Mouse (Mus musculus) C2C12 (cell line): Measurements from ENCODE around the gene Dnal1. TPM values are rescaled to one million over a fixed set of nuclear protein-coding genes. Genes with fewer than 3 reads are reported as not detected.

Source experiments
- H3K27me3 ChIP-seq: one replicate; pipeline ENCODE4 v1.6.1; 2011; ENCODE audit not compliant: control insufficient read depth, insufficient read depth, insufficient read length
- H3K36me3 ChIP-seq: one replicate; pipeline ENCODE4 v1.6.1; 2011; ENCODE audit not compliant: control insufficient read depth, insufficient read depth
- H3K4me3 ChIP-seq: one replicate; pipeline ENCODE4 v1.5.1; 2011; ENCODE audit warnings: mild to moderate bottlenecking, control low read depth; ENCODE audit not compliant: poor library complexity, insufficient read depth, severe bottlenecking
- H3K79me2 ChIP-seq: one replicate; pipeline ENCODE4 v1.6.1; 2011; ENCODE audit not compliant: control insufficient read depth, insufficient read depth
- H3K79me3 ChIP-seq: one replicate; pipeline ENCODE4 v1.6.1; 2011; ENCODE audit warnings: low read depth, control low read depth
- H3ac ChIP-seq: one replicate; pipeline ENCODE3; 2011; ENCODE audit warnings: low read depth; ENCODE audit not compliant: control insufficient read depth, insufficient read length
- CEBPB ChIP-seq: IDR thresholded peaks from one replicate; pipeline ENCODE4 v1.6.1; 2011; ENCODE audit warnings: low read depth, mild to moderate bottlenecking, control low read depth, moderate library complexity
- CTCF ChIP-seq: IDR thresholded peaks from one replicate; pipeline ENCODE4 v1.5.1; 2011; ENCODE audit not compliant: control insufficient read depth, insufficient read depth, insufficient read length
- FOSL1 ChIP-seq: IDR thresholded peaks from one replicate; pipeline ENCODE4 v1.8.0; 2011; ENCODE audit warnings: mild to moderate bottlenecking, low read length; ENCODE audit not compliant: poor library complexity, insufficient read depth, severe bottlenecking
- MAX ChIP-seq: IDR thresholded peaks from one replicate; pipeline ENCODE4 v1.6.1; 2011; ENCODE audit warnings: mild to moderate bottlenecking, control low read depth
- MYOD1 ChIP-seq: IDR thresholded peaks from one replicate; pipeline ENCODE4 v1.6.1; 2011; ENCODE audit warnings: low read depth; ENCODE audit not compliant: control insufficient read depth, insufficient read length
- MYOG ChIP-seq: IDR thresholded peaks from one replicate; pipeline ENCODE4 v1.6.1; 2011; ENCODE audit not compliant: control insufficient read depth, insufficient read length; ENCODE audit errors: extremely low read depth
- USF1 ChIP-seq: IDR thresholded peaks from one replicate; pipeline ENCODE4 v1.6.1; 2011; ENCODE audit warnings: low read depth, mild to moderate bottlenecking, control low read depth, moderate library complexity
- polyA plus RNA-seq: library from polyadenylated mRNA; unstranded; fragments of >200 nt; fragmentation: generic; extraction: Trizol; gene quantifications from one replicate; pipeline ENCODE4 v1.2.1, GENCODE M21; 2012; ENCODE audit warnings: missing spikeins

The Dnal1 gene
- polyA plus RNA-seq, 1 experiment: 4.7 TPM

- H3ac ChIP-seq: no peak overlapping the region
- H3K36me3 ChIP-seq: peaks cover 74% of the 10 kb centered on the region
- H3K79me3 ChIP-seq: no peaks in the 10 kb centered on the region
- no peaks in the 10 kb centered on the region for H3K79me2 ChIP-seq
- no peaks in the 10 kb centered on the region for H3K27me3 ChIP-seq
- H3K4me3 ChIP-seq: no peak overlapping the region
- TF ChIP-seq MYOG (no peak), MAX (no peak), USF1 (no peak), CTCF (no peak)
These were observed 40.8 kb downstream of the Dnal1 start for GRCm38 (mm10) chr12:84154786-84155522.

- no peak for TF ChIP-seq MYOD1
- no peak for TF ChIP-seq CTCF
- no peak for TF ChIP-seq MAX
- TF ChIP-seq CEBPB: no peak
- TF ChIP-seq USF1: no peak
- TF ChIP-seq MYOG: no peak
- TF ChIP-seq FOSL1: no peak
- peaks cover 75% of the 10 kb centered on the region for H3K36me3 ChIP-seq
- no peak overlapping the region for H3K4me3 ChIP-seq
- no peaks in the 10 kb centered on the region for H3K79me2 ChIP-seq
- peaks cover 1% of the 10 kb centered on the region for H3K79me3 ChIP-seq
- no peaks in the 10 kb centered on the region for H3K27me3 ChIP-seq
- H3ac ChIP-seq: no peak overlapping the region
These were observed 41.3 kb downstream of the Dnal1 start for GRCm38 (mm10) chr12:84155523-84155871.

- peaks cover 76% of the 10 kb centered on the region for H3K36me3 ChIP-seq
- TF ChIP-seq MAX (no peak), MYOG (no peak), MYOD1 (no peak), USF1 (no peak), FOSL1 (no peak), CTCF (no peak), CEBPB (no peak)
These were observed 42.0 kb downstream of the Dnal1 start for GRCm38 (mm10) chr12:84156210-84156609.

GRCm38 (mm10) chr12:84158156-84158555 lies 44.0 kb downstream of the Dnal1 start:
- Histone ChIP-seq H3K4me3 (no peak overlapping the region), H3ac (no peak overlapping the region), H3K36me3 (peaks cover 73% of the 10 kb centered on the region), H3K27me3 (no peaks in the 10 kb centered on the region), H3K79me2 (no peaks in the 10 kb centered on the region), H3K79me3 (peaks cover 3% of the 10 kb centered on the region)
- TF ChIP-seq FOSL1: no peak
- no peak for TF ChIP-seq USF1
- TF ChIP-seq MAX: no peak

More at GRCm38 (mm10) chr12:84156210-84156609, 42.0 kb downstream of the Dnal1 start:
- no peak overlapping the region for H3K4me3 ChIP-seq
- no peaks in the 10 kb centered on the region for H3K79me2 ChIP-seq
- no peaks in the 10 kb centered on the region for H3K27me3 ChIP-seq
- peaks cover 3% of the 10 kb centered on the region for H3K79me3 ChIP-seq
- no peak overlapping the region for H3ac ChIP-seq

GRCm38 (mm10) chr12:84160491-84160890 lies 46.3 kb downstream of the Dnal1 start:
- H3K79me3 ChIP-seq: peaks cover 15% of the 10 kb centered on the region
- no peak overlapping the region for H3ac ChIP-seq
- H3K4me3 ChIP-seq: no peak overlapping the region
- no peaks in the 10 kb centered on the region for H3K27me3 ChIP-seq
- H3K79me2 ChIP-seq: peaks cover 11% of the 10 kb centered on the region
- TF ChIP-seq CEBPB (no peak), MYOG (no peak), MYOD1 (no peak), CTCF (no peak), USF1 (no peak), FOSL1 (no peak), MAX (no peak)
- peaks cover 68% of the 10 kb centered on the region for H3K36me3 ChIP-seq

GRCm38 (mm10) chr12:84161116-84161515 lies 47.0 kb downstream of the Dnal1 start:
- peaks cover 19% of the 10 kb centered on the region for H3K79me3 ChIP-seq
- peaks cover 18% of the 10 kb centered on the region for H3K79me2 ChIP-seq
- H3K27me3 ChIP-seq: no peaks in the 10 kb centered on the region
- no peak for TF ChIP-seq USF1
- TF ChIP-seq MYOG: no peak
- TF ChIP-seq FOSL1: no peak
- no peak for TF ChIP-seq MYOD1
- no peak for TF ChIP-seq MAX
- no peak for TF ChIP-seq CTCF
- no peak for TF ChIP-seq CEBPB
- H3K4me3 ChIP-seq: no peak overlapping the region
- H3K36me3 ChIP-seq: peaks cover 63% of the 10 kb centered on the region
- no peak overlapping the region for H3ac ChIP-seq
